Mouse (Mus musculus): Measurements from ENCODE around the gene 9030025P20Rik.
"Not testable (repeated sequence)": the region's sequence is repeated elsewhere in the genome, so short reads cannot be mapped to it uniquely, and the experiment has no call there.

Gene 9030025P20Rik

DNA sequence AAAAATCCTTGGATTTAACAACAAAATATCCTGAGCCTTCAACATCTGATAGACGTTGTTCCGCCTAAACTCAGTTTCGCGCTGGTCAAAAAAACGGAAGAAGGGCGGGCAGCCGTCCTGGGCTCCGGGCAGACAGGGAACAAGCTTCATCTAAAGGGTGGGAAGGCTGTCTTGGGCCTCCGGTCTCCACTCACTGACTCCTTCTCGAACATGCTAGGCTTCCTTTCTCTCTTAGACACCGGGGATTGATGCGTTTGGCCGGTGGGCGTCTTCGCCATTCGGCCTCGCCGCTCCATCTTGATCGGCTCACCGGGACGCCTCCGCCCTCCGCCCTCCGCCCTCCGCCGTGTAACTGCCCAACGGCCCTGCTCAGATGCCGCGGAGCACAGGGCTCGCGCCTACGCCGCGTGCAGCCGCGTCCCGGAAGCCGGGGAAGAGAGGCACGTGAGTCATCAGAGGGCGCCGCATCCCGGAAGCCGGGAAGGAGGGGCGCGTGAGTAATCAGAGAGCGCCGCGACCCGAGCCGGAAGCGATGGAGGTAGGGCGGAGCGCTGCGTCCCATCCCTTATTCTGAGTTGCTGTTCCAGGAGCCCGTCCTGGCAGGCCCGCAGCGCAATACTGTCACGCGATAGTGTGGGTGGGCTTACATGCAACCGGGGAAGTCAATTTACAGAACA, at the start of gene 9030025P20Rik, which contains the start of gene Gm3417:
Gene 9030025P20Rik (plus strand): TSS at position 107 of the 677 bp plus-strand sequence.
Gene Gm3417 (minus strand): TSS at position 429 of the 677 bp plus-strand sequence.
- DNase-seq (ENCODE audit: low spot score in 2 of 2) = not testable (repeated sequence)

GRCm38 (mm10) chr17:14928631-14929030, 49.6 kb upstream of the 9030025P20Rik start:
- DNase-seq (ENCODE audit: low spot score in 2 of 2) = no peak

DNA sequence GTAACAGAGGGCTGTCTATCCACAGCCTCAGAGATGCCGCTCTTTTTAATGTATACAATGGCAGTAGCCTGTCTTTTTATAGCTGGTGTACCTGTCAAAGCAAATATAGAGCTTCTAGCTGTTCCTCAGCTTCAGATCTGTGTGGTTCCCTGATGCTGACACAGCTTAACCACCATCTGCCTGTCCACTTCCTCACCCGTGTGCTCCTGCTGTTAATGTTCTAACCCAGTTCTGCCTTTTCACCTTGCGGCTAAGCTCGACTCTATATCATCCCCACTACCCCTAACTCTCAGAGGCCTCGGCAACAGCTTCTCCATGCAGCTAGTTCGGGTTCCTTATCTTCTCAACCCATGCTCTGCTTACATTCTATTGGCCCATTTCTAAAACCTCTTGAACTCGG, 47.6 kb upstream of the 9030025P20Rik start:
- DNase-seq (ENCODE audit: low spot score in 2 of 2) = no peak

DNA sequence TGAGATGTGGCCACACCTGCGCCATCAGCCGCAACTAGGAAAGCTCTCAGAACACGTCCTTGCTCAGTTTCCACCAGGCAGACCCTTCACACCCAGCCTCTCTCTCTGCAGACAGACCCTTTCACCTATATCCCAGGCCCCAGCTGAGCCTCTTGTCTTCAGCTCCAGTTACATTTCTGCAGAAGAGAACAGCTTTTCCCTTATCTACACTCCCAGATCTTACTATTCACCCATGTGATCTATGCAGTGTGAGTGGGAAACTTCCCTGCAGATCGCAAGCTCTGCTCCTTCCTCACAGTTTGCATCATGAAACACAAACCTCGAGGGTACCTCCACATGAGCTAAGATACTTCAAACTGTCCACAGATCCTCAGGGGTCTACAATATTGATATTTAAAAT, 46.8 kb upstream of the 9030025P20Rik start:
- no peak for DNase-seq (ENCODE audit: low spot score in 2 of 2)

GRCm38 (mm10) chr17:14935280-14935679, 43.0 kb upstream of the 9030025P20Rik start:
- not testable (repeated sequence) for DNase-seq (ENCODE audit: low spot score in 2 of 2)

GRCm38 (mm10) chr17:14935841-14936605, 42.2 kb upstream of the 9030025P20Rik start:
- DNase-seq (ENCODE audit: low spot score in 2 of 2) = no peak

- peak in 1 of 2 experiments; percentile 9 for DNase-seq (ENCODE audit: low spot score in 2 of 2)
Measured at GRCm38 (mm10) chr17:14942181-14942580, 36.1 kb upstream of the 9030025P20Rik start.

- DNase-seq (ENCODE audit: low spot score in 2 of 2) = peak; percentile 99
Measured at GRCm38 (mm10) chr17:14943009-14943728, 35.1 kb upstream of the 9030025P20Rik start, which contains the start of the genes Wdr27 and 1600012H06Rik. Gene Wdr27, minus strand, starts transcription at chr17:14943158. Gene 1600012H06Rik, plus strand, starts transcription at chr17:14943184.

DNA sequence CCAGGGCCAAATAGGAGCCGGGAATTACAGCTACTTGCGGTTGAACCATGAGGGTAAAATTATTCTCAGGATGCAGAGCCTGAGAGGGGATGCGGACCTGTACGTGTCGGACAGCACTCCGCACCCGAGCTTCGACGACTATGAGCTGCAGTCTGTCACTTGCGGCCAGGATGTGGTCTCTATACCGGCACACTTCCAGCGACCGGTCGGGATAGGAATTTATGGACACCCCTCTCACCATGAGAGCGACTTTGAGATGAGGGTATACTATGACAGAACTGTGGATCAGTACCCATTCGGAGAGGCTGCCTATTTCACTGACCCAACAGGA, 34.6 kb upstream of the 9030025P20Rik start:
- DNase-seq (ENCODE audit: low spot score in 2 of 2) = no peak

GRCm38 (mm10) chr17:14944551-14944950, 33.7 kb upstream of the 9030025P20Rik start:
- no peak for DNase-seq (ENCODE audit: low spot score in 2 of 2)

DNA sequence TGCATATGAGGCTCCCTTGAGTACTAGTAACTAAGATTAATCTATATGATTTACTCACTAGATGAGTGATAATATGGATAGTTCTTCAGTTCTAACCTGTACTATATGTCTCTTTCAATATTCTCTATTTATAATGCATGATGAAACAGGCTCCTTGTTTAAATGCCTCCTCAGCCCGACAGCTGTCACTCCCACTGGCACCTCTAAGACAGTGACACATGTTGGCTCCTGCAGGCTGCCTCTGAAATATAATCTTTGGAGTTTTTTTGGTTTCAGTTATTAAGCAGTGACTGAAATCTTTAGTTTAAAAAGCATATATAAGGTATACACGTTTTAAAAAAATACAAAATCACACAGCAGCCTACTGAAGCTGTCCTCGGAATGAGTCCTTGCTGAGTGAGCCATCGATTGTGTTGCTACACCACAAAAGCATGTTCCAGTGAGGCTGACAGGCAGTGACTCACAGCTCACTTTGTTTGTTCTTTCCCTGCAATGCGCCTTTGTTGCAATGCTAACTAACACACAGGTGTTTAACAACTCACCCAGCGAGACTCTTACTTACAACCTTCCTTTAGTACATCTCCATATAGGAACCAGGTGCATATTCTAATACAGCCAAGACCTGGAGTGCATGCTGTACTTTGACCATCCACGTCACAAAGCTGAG, 29.0 kb upstream of the 9030025P20Rik start:
- no peak for DNase-seq (ENCODE audit: low spot score in 2 of 2)

DNA sequence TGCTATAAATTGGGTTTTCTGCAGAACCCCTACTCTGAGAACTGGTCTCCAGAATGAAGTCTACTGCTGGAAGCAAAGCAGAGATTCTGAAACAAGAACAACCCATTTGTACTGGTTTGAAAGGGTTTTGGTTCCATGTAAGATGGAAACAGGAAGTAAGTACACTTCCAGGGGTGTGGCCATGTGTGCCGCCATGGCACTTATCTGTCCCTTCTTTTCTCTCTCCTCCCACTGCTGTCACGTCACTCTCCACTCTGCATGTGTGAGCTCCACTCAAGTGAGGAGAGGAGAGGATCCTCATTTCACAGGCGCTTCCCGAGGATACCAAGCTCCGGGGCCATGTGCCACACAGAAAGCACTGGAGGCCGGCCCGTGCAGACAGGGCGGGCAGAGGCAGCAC, 24.8 kb upstream of the 9030025P20Rik start:
- no peak for DNase-seq (ENCODE audit: low spot score in 2 of 2)

DNA sequence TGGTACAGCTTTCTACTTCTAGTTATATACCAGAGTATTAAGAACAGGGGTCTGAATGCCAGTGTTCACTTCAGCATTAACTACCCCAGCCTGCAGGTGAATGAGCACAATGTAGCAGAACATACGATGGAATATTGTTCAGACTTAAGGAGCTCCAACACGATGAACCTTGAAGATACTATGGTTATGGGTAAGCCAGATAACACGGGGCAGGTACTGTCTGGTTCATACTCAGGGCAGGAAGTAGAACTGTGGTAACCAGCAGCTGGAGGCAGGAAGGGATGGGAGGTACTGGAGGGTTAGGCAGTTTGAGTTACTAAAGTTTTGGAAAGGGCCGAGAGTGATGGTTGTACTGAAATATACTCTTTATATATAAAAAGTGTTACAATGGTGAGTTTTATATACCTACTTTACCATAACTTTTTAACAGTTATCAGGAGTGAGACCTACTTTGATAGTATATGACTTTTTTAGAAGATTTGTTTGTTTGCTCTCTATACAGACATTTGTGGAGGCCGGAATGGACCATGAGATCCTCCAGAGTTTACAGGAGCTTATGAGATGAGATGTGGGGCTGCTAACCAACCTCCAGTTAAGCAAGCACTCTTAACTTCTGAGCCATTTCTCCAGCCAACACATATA, 19.5 kb upstream of the 9030025P20Rik start:
- DNase-seq (ENCODE audit: low spot score in 2 of 2) = no peak

- no peak for DNase-seq (ENCODE audit: low spot score in 2 of 2)
Measured at GRCm38 (mm10) chr17:14959979-14960378, 18.3 kb upstream of the 9030025P20Rik start.

DNA sequence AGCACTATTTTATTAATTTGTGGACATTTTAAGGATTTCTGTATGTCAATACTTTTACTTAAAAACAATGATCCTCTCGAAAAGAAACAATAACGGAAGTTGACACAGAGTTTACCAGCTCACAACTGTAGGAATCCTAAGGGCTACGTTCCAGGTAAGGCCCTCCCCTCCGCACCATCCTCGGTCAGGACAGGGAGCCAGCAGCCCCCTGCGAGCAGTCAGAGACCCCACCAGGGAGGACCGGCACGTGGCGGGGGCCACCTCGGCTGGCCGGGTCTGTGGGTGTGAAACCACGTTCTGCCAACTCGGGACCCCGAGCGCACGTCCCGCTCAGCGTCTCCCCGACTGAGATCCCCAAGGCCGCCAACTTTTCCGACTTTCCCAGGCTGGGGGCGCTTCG, 17.7 kb upstream of the 9030025P20Rik start:
- no peak for DNase-seq (ENCODE audit: low spot score in 2 of 2)

- DNase-seq (ENCODE audit: low spot score in 2 of 2) = peak in 1 of 2 experiments; percentile 11
Measured at GRCm38 (mm10) chr17:14960951-14961556, 17.2 kb upstream of the 9030025P20Rik start, which contains the start of gene Phf10. Gene Phf10, minus strand, starts transcription at chr17:14961273.

DNA sequence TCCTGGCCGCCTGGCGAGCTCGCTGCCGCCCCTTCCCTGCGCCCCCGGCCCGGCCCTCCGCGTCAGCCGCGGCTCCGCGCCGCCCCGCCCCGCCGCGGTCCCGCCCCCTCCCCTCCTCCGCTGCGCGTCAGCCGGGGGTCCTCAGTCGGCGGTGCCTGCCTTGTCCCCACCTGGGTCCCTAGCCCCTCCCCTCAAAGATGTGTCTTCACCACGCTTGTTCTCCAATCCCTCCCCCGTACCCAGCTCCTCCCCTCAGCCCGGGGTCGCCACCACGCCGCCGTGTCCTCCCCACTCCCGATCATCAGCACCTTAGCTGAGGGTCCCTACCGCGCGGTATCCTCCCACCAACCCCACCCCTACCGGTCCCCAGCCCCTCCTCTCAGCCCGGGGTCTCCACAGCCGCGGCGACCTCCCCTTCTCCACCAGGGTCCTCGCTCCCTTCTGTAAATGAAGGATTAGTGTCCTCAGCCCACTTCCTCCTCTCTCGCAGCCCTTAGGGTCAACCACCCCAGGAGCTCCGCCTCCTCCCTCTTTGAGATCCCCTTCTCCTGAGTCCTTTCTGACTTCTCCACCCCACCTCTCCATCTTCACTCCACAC, 16.6 kb upstream of the 9030025P20Rik start:
- not testable (repeated sequence) for DNase-seq (ENCODE audit: low spot score in 2 of 2)

DNA sequence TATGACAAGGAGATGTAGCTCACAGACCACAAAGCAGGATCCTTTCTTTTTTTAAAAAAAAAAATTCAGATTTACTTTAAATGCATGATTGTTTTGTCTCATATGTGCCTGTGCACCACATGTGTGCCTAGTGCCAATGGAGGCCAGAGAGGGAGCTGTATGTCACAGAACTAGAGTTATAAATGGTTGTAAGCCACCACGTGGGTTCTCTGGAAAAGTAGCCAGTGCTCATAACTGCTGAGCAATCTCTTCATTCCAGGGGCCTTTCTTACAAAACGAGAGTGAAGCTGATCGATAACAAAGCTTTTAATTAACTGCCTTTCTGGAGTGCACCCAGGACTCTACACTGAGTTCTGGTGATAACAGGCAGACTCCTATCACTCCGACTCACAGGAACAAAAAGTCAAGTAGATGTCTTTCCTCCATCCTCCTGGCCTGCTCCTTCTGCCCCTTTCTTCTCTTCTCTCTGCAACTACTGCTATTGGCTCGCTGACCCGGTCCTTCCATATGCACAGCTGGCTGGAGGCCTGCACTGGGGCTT, 9.8 kb upstream of the 9030025P20Rik start:
- not testable (repeated sequence) for DNase-seq (ENCODE audit: low spot score in 2 of 2)

DNA sequence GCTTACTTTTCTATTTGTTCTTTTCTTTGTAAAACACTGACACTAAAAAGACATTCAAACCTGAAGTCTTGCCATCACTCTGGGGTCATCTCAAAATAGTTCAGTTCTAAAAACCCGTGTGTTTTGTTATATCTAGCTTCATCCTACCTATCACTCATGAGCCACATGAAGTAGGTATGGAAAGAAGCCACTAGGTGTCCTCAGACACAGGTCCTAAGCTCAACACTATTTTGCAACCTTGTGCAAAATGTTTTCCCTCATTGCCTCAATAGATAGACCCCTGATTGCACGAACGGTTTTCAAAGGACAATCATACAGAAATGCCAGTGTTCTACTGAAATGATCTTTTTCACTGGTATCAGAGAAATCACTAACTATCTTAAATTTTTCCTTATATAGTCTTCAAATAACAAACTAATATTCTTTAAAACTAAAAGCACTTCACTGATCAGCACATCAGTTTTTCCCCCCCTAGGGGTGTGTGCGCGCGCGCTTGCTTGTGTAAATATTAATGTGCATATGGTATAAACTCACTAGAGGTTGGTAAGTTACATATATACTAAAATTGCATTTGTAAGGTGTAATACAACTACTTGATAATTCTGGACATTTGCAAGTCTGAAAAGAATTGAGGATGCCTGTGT, 428 bp upstream of the 9030025P20Rik start:
- not testable (repeated sequence) for DNase-seq (ENCODE audit: low spot score in 2 of 2)

Data from frontal cortex, postnatal 36 days (tissue).